35 mouse cellular contexts compared by ENCODE assay signal in genomic region chr4:142367774-142368173, GRCm38 (mm10).
"Had no signal": no experiment of that assay in that cellular context is flagged by ENCODE, and none has a peak within 500 bp of the region (broad histone marks: within the 10 kb centered on the region; RNA-seq: fewer than 3 reads in every experiment).

No protein-coding gene starts in this region.

- H3K4me1 ChIP-seq: heart, embryonic 10.5 days; heart, embryonic 12.5 days; heart, embryonic 13.5 days; heart, embryonic 15.5 days; hindbrain, embryonic 10.5 days; intestine, embryonic 15.5 days; kidney, embryonic 15.5 days had no signal

- ATAC-seq: hindbrain, embryonic 16.5 days; hindbrain, postnatal 0 days; inflammation-experienced regulatory T-cells, adult 6 months; intestine, embryonic 15.5 days; intestine, embryonic 16.5 days; intestine, postnatal 0 days had no signal

- H3K4me3 ChIP-seq: heart, embryonic 10.5 days; heart, embryonic 12.5 days; heart, embryonic 13.5 days; heart, embryonic 15.5 days; hindbrain, embryonic 10.5 days; hindbrain, embryonic 12.5 days; hindbrain, embryonic 13.5 days; hindbrain, embryonic 15.5 days; intestine, embryonic 15.5 days; kidney, embryonic 15.5 days; layer of hippocampus, adult 2 months had no signal

- H3K27me3 ChIP-seq: heart, embryonic 12.5 days; heart, embryonic 13.5 days; heart, embryonic 15.5 days; hindbrain, embryonic 12.5 days; hindbrain, embryonic 13.5 days; hindbrain, embryonic 15.5 days; intestine, embryonic 15.5 days; kidney, embryonic 15.5 days had no signal

- H3K9ac ChIP-seq: heart, embryonic 12.5 days; heart, embryonic 13.5 days; heart, embryonic 15.5 days; hindbrain, embryonic 12.5 days; hindbrain, embryonic 13.5 days; hindbrain, embryonic 14.5 days; hindbrain, embryonic 15.5 days; intestine, embryonic 15.5 days; kidney, embryonic 15.5 days had no signal

- DNase-seq: heart, postnatal 10 days; heart, postnatal 14 days; heart, postnatal 36 days; heart, postnatal 4 days; kidney, adult 11 months; kidney, adult 18-20 months; kidney, adult 2 months; kidney, adult 8-10 months; kidney, adult 9 months; kidney, postnatal 10 days; kidney, postnatal 14 days; kidney, postnatal 25 days; kidney, postnatal 36 days; kidney, postnatal 4 days; layer of hippocampus, adult 9-11 months; layer of hippocampus, postnatal 36 days had no signal

- H3K27ac ChIP-seq: heart, embryonic 10.5 days; heart, embryonic 13.5 days; heart, embryonic 15.5 days; hindbrain, embryonic 10.5 days; hindbrain, embryonic 12.5 days; hindbrain, embryonic 13.5 days; hindbrain, embryonic 14.5 days; hindbrain, embryonic 15.5 days; hindbrain, postnatal 0 days; intestine, embryonic 15.5 days; kidney, embryonic 15.5 days; kidney, postnatal 0 days; layer of hippocampus, adult 2 months had no signal

- H3K4me2 ChIP-seq: heart, embryonic 11.5 days; heart, embryonic 12.5 days; heart, embryonic 13.5 days; heart, embryonic 15.5 days; hindbrain, embryonic 12.5 days; hindbrain, embryonic 13.5 days; hindbrain, embryonic 14.5 days; hindbrain, embryonic 15.5 days; intestine, embryonic 15.5 days; kidney, embryonic 15.5 days had no signal

- H3K9me3 ChIP-seq: heart, embryonic 10.5 days; heart, embryonic 12.5 days; heart, embryonic 15.5 days; hindbrain, embryonic 15.5 days; intestine, embryonic 15.5 days; kidney, embryonic 15.5 days had no signal

- H3K36me3 ChIP-seq: heart, embryonic 10.5 days; heart, embryonic 12.5 days; heart, embryonic 13.5 days; heart, embryonic 15.5 days; hindbrain, embryonic 10.5 days; hindbrain, embryonic 12.5 days; hindbrain, embryonic 13.5 days; hindbrain, embryonic 15.5 days; intestine, embryonic 15.5 days; kidney, embryonic 15.5 days had no signal
